Mouse (Mus musculus): ENCODE measurements around the gene Rgs14.
A peak's percentile ranks its signal among the peaks of the same experiment; 100 is the strongest.

Gene Rgs14

GRCm38 (mm10) chr13:55346745-55347144, 22.8 kb upstream of the Rgs14 start:
- DNase-seq (ENCODE audit: low spot score) = no peak

GRCm38 (mm10) chr13:55361145-55361544, 8.4 kb upstream of the Rgs14 start:
- DNase-seq (ENCODE audit: low spot score) = no peak

- peak; percentile 42 for DNase-seq (ENCODE audit: low spot score)
Observed at GRCm38 (mm10) chr13:55361974-55362452, 7.5 kb upstream of the Rgs14 start.

- peak; percentile 99 for DNase-seq (ENCODE audit: low spot score)
Observed at GRCm38 (mm10) chr13:55362453-55363060, 7.0 kb upstream of the Rgs14 start, which contains the start of gene Lman2. Lman2 (minus strand) TSS chr13:55362783.

GRCm38 (mm10) chr13:55368401-55368800, 1.1 kb upstream of the Rgs14 start:
- no peak for DNase-seq (ENCODE audit: low spot score)

- no peak for DNase-seq (ENCODE audit: low spot score)
Observed at GRCm38 (mm10) chr13:55370234-55370633, 702 bp downstream of the Rgs14 start.

- no peak for DNase-seq (ENCODE audit: low spot score)
Observed at GRCm38 (mm10) chr13:55371007-55371681, 1.6 kb downstream of the Rgs14 start.

GRCm38 (mm10) chr13:55371740-55372139, 2.2 kb downstream of the Rgs14 start:
- no peak for DNase-seq (ENCODE audit: low spot score)

GRCm38 (mm10) chr13:55374206-55374924, 4.8 kb downstream of the Rgs14 start:
- DNase-seq (ENCODE audit: low spot score) = no peak

GRCm38 (mm10) chr13:55375877-55376276, 6.3 kb downstream of the Rgs14 start:
- DNase-seq (ENCODE audit: low spot score) = no peak

GRCm38 (mm10) chr13:55378907-55379580, 9.5 kb downstream of the Rgs14 start:
- no peak for DNase-seq (ENCODE audit: low spot score)

- no peak for DNase-seq (ENCODE audit: low spot score)
Observed at GRCm38 (mm10) chr13:55381790-55382189, 12.3 kb downstream of the Rgs14 start.

- DNase-seq (ENCODE audit: low spot score) = peak; percentile 88
Observed at GRCm38 (mm10) chr13:55390644-55391043, 21.1 kb downstream of the Rgs14 start.

- DNase-seq (ENCODE audit: low spot score) = peak; percentile 93
Observed at GRCm38 (mm10) chr13:55391626-55392029, 22.1 kb downstream of the Rgs14 start.

- DNase-seq (ENCODE audit: low spot score) = no peak
Observed at GRCm38 (mm10) chr13:55392933-55393332, 23.4 kb downstream of the Rgs14 start.

- DNase-seq (ENCODE audit: low spot score) = no peak
Observed at GRCm38 (mm10) chr13:55398088-55398487, 28.6 kb downstream of the Rgs14 start, which contains the start of gene Slc34a1. Slc34a1 (plus strand) TSS chr13:55398187.

- DNase-seq (ENCODE audit: low spot score) = no peak
Observed at GRCm38 (mm10) chr13:55399300-55400038, 29.9 kb downstream of the Rgs14 start.

- DNase-seq (ENCODE audit: low spot score) = no peak
Observed at GRCm38 (mm10) chr13:55400039-55400346, 30.5 kb downstream of the Rgs14 start.

- DNase-seq (ENCODE audit: low spot score) = no peak
Observed at GRCm38 (mm10) chr13:55403266-55403665, 33.7 kb downstream of the Rgs14 start.

GRCm38 (mm10) chr13:55403935-55404852, 34.7 kb downstream of the Rgs14 start:
- DNase-seq (ENCODE audit: low spot score) = no peak

All from yolk sac, embryonic 10.5 days (tissue).